Mouse (Mus musculus): ENCODE data around the gene Npas3.

DNA sequence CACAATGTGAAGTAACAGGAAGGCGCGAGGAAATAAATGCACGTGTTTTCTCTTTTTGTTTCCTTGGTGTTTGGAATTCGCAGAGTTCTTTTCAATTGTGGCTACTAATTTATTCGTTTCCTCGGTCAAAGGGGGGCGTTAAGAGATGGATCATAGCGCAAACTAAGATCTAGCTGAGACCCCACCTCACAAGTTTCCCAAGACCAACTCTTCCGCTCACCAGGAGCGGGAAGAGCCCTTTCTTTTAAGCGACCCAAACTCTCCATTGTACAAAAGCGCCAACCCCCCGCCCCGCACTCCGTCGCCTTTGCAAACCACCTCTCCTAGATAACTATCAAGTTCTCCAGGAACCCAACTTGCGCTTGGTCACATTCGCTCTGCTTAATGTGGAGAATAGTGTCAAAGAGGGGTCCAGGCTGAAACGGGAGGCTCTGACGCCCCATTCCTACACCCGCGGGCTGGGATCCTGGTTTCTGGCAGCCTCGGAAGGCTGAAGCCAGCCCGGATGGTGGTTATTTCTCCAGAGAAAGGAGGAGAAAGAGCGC lies 914 bp upstream of the Npas3 start:
- TF ChIP-seq POLR2A (IDR thresholded peaks at IDR 0.05; ENCODE audit: insufficient read depth, low read depth, low read length), result no peak
- no peak for TF ChIP-seq CTCF (IDR thresholded peaks at IDR 0.05; ENCODE audit: insufficient read depth, low read depth, low read length)

Measured in olfactory bulb, adult 2 months (tissue).